Mouse (Mus musculus): ENCODE results near the gene Sbno1. TPM values are rescaled to one million over a fixed set of nuclear protein-coding genes. Genes with fewer than 3 reads are reported as not detected.
"Not testable (repeated sequence)": the region's sequence is repeated elsewhere in the genome, so short reads cannot be mapped to it uniquely, and the experiment has no call there.

Sbno1 gene
- total RNA-seq, 2 experiments from 2014 or later: 38.8 to 44.3 TPM

GRCm38 (mm10) chr5:124365754-124366153, 60.0 kb downstream of the Sbno1 start:
- DNase-seq: no peak

GRCm38 (mm10) chr5:124364173-124364918, 61.5 kb downstream of the Sbno1 start:
- DNase-seq: no peak

- DNase-seq: not testable (repeated sequence)
Observed at GRCm38 (mm10) chr5:124362982-124363381, 62.8 kb downstream of the Sbno1 start, which contains the start of gene Cdk2ap1. TSS of gene Cdk2ap1 (minus strand) at chr5:124363082.

- DNase-seq: no peak
Observed at GRCm38 (mm10) chr5:124359641-124360040, 66.2 kb downstream of the Sbno1 start.

GRCm38 (mm10) chr5:124356695-124357094, 69.1 kb downstream of the Sbno1 start:
- no peak for DNase-seq

- DNase-seq: no peak
Observed at GRCm38 (mm10) chr5:124355425-124355959, 70.3 kb downstream of the Sbno1 start.

- DNase-seq: peak; percentile 35
Observed at GRCm38 (mm10) chr5:124354574-124355424, 71.0 kb downstream of the Sbno1 start.

GRCm38 (mm10) chr5:124353726-124354547, 71.9 kb downstream of the Sbno1 start:
- DNase-seq: peak; percentile 50

- peak; percentile 68 for DNase-seq
Observed at GRCm38 (mm10) chr5:124353011-124353725, 72.6 kb downstream of the Sbno1 start.

GRCm38 (mm10) chr5:124352141-124352920, 73.5 kb downstream of the Sbno1 start:
- peak; percentile 81 for DNase-seq

GRCm38 (mm10) chr5:124351604-124352003, 74.2 kb downstream of the Sbno1 start:
- DNase-seq: no peak

- DNase-seq: peak; percentile 75
Observed at GRCm38 (mm10) chr5:124351111-124351560, 74.7 kb downstream of the Sbno1 start.

GRCm38 (mm10) chr5:124350350-124350749, 75.5 kb downstream of the Sbno1 start:
- DNase-seq: no peak

- DNase-seq: peak; percentile 41
Observed at GRCm38 (mm10) chr5:124349196-124349595, 76.6 kb downstream of the Sbno1 start.

GRCm38 (mm10) chr5:124342897-124343296, 82.9 kb downstream of the Sbno1 start:
- DNase-seq: no peak

- DNase-seq: not testable (repeated sequence)
Observed at GRCm38 (mm10) chr5:124341753-124342339, 84.0 kb downstream of the Sbno1 start.

- DNase-seq: no peak
Observed at GRCm38 (mm10) chr5:124338791-124339190, 87.0 kb downstream of the Sbno1 start.

GRCm38 (mm10) chr5:124337909-124338308, 87.9 kb downstream of the Sbno1 start:
- DNase-seq: no peak

GRCm38 (mm10) chr5:124337103-124337502, 88.7 kb downstream of the Sbno1 start:
- DNase-seq: no peak

GRCm38 (mm10) chr5:124334392-124334791, 91.4 kb downstream of the Sbno1 start:
- peak; percentile 37 for DNase-seq

All from gastrocnemius, postnatal 10 days (tissue).